Mouse (Mus musculus): Measurements from ENCODE around the gene Cdc42bpb. TPM values are rescaled to one million over a fixed set of nuclear protein-coding genes. Genes with fewer than 3 reads are reported as not detected.

The Cdc42bpb gene
- polyA plus RNA-seq, 1 experiment: 186 TPM

- 72% methylated on average over 8 of the region's 8 CpGs for WGBS
- DNase-seq (ENCODE audit: low read depth, low spot score): no peak
Measured at GRCm38 (mm10) chr12:111306821-111307220, 70.7 kb downstream of the Cdc42bpb start.

GRCm38 (mm10) chr12:111303702-111304337 is 73.7 kb downstream of the Cdc42bpb start:
- no peak for DNase-seq (ENCODE audit: low read depth, low spot score)
- WGBS: 88% methylated on average over 8 of the region's 8 CpGs

- 93% methylated on average over 14 of the region's 14 CpGs for WGBS
Measured at GRCm38 (mm10) chr12:111302018-111302345, 75.5 kb downstream of the Cdc42bpb start.

GRCm38 (mm10) chr12:111301322-111302017 is 76.0 kb downstream of the Cdc42bpb start:
- 90% methylated on average over 27 of the region's 27 CpGs for WGBS

More at GRCm38 (mm10) chr12:111302018-111302345, 75.5 kb downstream of the Cdc42bpb start:
- DNase-seq (ENCODE audit: low read depth, low spot score): no peak

GRCm38 (mm10) chr12:111293025-111293424 is 84.5 kb downstream of the Cdc42bpb start:
- 57% methylated on average over 12 of the region's 12 CpGs for whole genome bisulfite sequencing
- DNase-seq (ENCODE audit: low read depth, low spot score): no peak

More at GRCm38 (mm10) chr12:111301322-111302017, 76.0 kb downstream of the Cdc42bpb start:
- DNase-seq (ENCODE audit: low read depth, low spot score): no peak

GRCm38 (mm10) chr12:111284532-111284931 is 93.0 kb downstream of the Cdc42bpb start:
- DNase-seq (ENCODE audit: low read depth, low spot score): no peak
- WGBS: 37% methylated on average over 10 of the region's 10 CpGs

- 85% methylated on average over 4 of the region's 4 CpGs for WGBS
- no peak for DNase-seq (ENCODE audit: low read depth, low spot score)
Measured at GRCm38 (mm10) chr12:111283573-111283972, 93.9 kb downstream of the Cdc42bpb start.

- 58% methylated on average over 6 of the region's 6 CpGs for WGBS
- DNase-seq (ENCODE audit: low read depth, low spot score): no peak
Measured at GRCm38 (mm10) chr12:111276371-111276770, 101.1 kb downstream of the Cdc42bpb start.

GRCm38 (mm10) chr12:111275150-111275841 is 102.2 kb downstream of the Cdc42bpb start:
- DNase-seq (ENCODE audit: low read depth, low spot score): no peak
- 35% methylated on average over 58 of the region's 58 CpGs for WGBS

GRCm38 (mm10) chr12:111274447-111275149 is 102.9 kb downstream of the Cdc42bpb start:
- no peak for DNase-seq (ENCODE audit: low read depth, low spot score)
- WGBS: 26% methylated on average over 80 of the region's 80 CpGs

- DNase-seq (ENCODE audit: low read depth, low spot score): no peak
- WGBS: 22% methylated on average over 28 of the region's 28 CpGs
Measured at GRCm38 (mm10) chr12:111274006-111274405, 103.5 kb downstream of the Cdc42bpb start.

GRCm38 (mm10) chr12:111272420-111272819 is 105.1 kb downstream of the Cdc42bpb start:
- 26% methylated on average over 12 of the region's 12 CpGs for WGBS
- DNase-seq (ENCODE audit: low read depth, low spot score): peak; percentile 31

GRCm38 (mm10) chr12:111271966-111272365 is 105.6 kb downstream of the Cdc42bpb start:
- DNase-seq (ENCODE audit: low read depth, low spot score): no peak
- WGBS: 35% methylated on average over 8 of the region's 8 CpGs

GRCm38 (mm10) chr12:111271406-111271805 is 106.1 kb downstream of the Cdc42bpb start:
- 5% methylated on average over 28 of the region's 28 CpGs for WGBS
- no peak for DNase-seq (ENCODE audit: low read depth, low spot score)

- 15% methylated on average over 25 of the region's 25 CpGs for WGBS
- no peak for DNase-seq (ENCODE audit: low read depth, low spot score)
Measured at GRCm38 (mm10) chr12:111270629-111271277, 106.8 kb downstream of the Cdc42bpb start, which contains the start of gene Amn. Amn (plus strand) TSS chr12:111271095.

GRCm38 (mm10) chr12:111267673-111268325 is 109.7 kb downstream of the Cdc42bpb start:
- 42% methylated on average over 4 of the region's 4 CpGs for WGBS

GRCm38 (mm10) chr12:111266592-111266991 is 110.9 kb downstream of the Cdc42bpb start:
- no peak for DNase-seq (ENCODE audit: low read depth, low spot score)
- 94% methylated on average over 12 of the region's 12 CpGs for WGBS

More at GRCm38 (mm10) chr12:111267673-111268325, 109.7 kb downstream of the Cdc42bpb start:
- DNase-seq (ENCODE audit: low read depth, low spot score): no peak

GRCm38 (mm10) chr12:111265212-111265611 is 112.3 kb downstream of the Cdc42bpb start:
- WGBS: 82% methylated on average over 5 of the region's 5 CpGs
- DNase-seq (ENCODE audit: low read depth, low spot score): no peak

GRCm38 (mm10) chr12:111263650-111264049 is 113.9 kb downstream of the Cdc42bpb start:
- 94% methylated on average over 16 of the region's 16 CpGs for WGBS
- DNase-seq (ENCODE audit: low read depth, low spot score): no peak
